28 mouse cellular contexts compared by ENCODE assay signal in genomic region chr6:135268392-135268791, GRCm38 (mm10). TPM values are rescaled to one million over a fixed set of nuclear protein-coding genes. Genes with fewer than 3 reads are reported as not detected.
"Had no signal": no experiment of that assay in that cellular context is flagged by ENCODE, and none has a peak within 500 bp of the region (broad histone marks: within the 10 kb centered on the region; RNA-seq: fewer than 3 reads in every experiment).

No protein-coding gene starts in this region.

- H3K4me2 ChIP-seq: limb, embryonic 15.5 days; liver, embryonic 13.5 days; lung, embryonic 15.5 days; midbrain, embryonic 13.5 days; neural tube, embryonic 13.5 days; stomach, embryonic 15.5 days had no signal

- H3K9ac ChIP-seq: limb, embryonic 15.5 days; liver, embryonic 13.5 days; lung, embryonic 15.5 days; midbrain, embryonic 13.5 days; neural tube, embryonic 13.5 days; stomach, embryonic 15.5 days had no signal

- H3K4me3 ChIP-seq: layer of hippocampus, adult 2 months; limb, embryonic 15.5 days; liver, embryonic 13.5 days; lung, embryonic 15.5 days; megakaryocyte, embryonic 14.5 days; midbrain, embryonic 10.5 days; midbrain, embryonic 13.5 days; myocyte; neural tube, embryonic 13.5 days; stomach, embryonic 15.5 days had no signal

- H3K36me3 ChIP-seq: limb, embryonic 15.5 days; liver, embryonic 13.5 days; lung, embryonic 15.5 days; midbrain, embryonic 10.5 days; midbrain, embryonic 13.5 days; neural tube, embryonic 13.5 days; stomach, embryonic 15.5 days had no signal

- DNase-seq: kidney, postnatal 25 days; layer of hippocampus, adult 9-11 months; liver, embryonic 13.5 days; lung, postnatal 10 days; lung, postnatal 36 days; retina, postnatal 1 day; right cerebral cortex, postnatal 25 days; spleen, adult 18-20 months; thymus, postnatal 25 days had no signal

- H3K9me3 ChIP-seq: liver, embryonic 13.5 days; midbrain, embryonic 13.5 days; neural tube, embryonic 13.5 days; stomach, embryonic 15.5 days had no signal

- ATAC-seq: midbrain, embryonic 13.5 days; midbrain, embryonic 16.5 days had no signal

- H3K27me3 ChIP-seq: limb, embryonic 15.5 days; liver, embryonic 13.5 days; lung, embryonic 15.5 days; midbrain, embryonic 13.5 days; neural tube, embryonic 13.5 days; stomach, embryonic 15.5 days had no signal

- H3K4me1 ChIP-seq: liver, embryonic 13.5 days; stomach, embryonic 15.5 days had no signal

- H3K27ac ChIP-seq: kidney, postnatal 0 days; layer of hippocampus, adult 2 months; limb, embryonic 15.5 days; liver, embryonic 13.5 days; lung, embryonic 15.5 days; midbrain, embryonic 10.5 days; midbrain, embryonic 13.5 days; neural tube, embryonic 13.5 days; stomach, embryonic 15.5 days had no signal

RNA-seq across cellular contexts. Expression of gene Gsg1, which starts 14.2 kb away (rescaled TPM):
- total RNA-seq: layer of hippocampus, postnatal 25 days; left cerebral cortex, adult 18-20 months; left cerebral cortex, postnatal 25 days; neutrophil, adult 5-6 weeks had no signal

RNA-seq across cellular contexts. Expression of gene Pbp2, which starts 41.8 kb away (rescaled TPM):
- total RNA-seq: layer of hippocampus, postnatal 25 days; left cerebral cortex, adult 18-20 months; monocyte, adult 5-6 weeks had no signal
- polyA plus RNA-seq: large intestine, adult 2 months; liver, embryonic 13.5 days; liver, embryonic 16.5 days; midbrain, embryonic 10.5 days; midbrain, embryonic 13.5 days; midbrain, embryonic 16.5 days; thymus, postnatal 0 days had no signal
